Mouse (Mus musculus) heart, adult 2 months (tissue): ENCODE measurements around the gene Ces2g.

Experiments used
- CTCF ChIP-seq: fragments of 200-600 bp; IDR thresholded peaks from 2 replicates; pipeline ENCODE4 v1.8.1; 2022; ENCODE audit warnings: antibody characterized with exemption, mild to moderate bottlenecking, moderate library complexity
- EP300 ChIP-seq: fragments of 200-500 bp; IDR thresholded peaks from 2 replicates; pipeline ENCODE4 v1.6.1; 2011; ENCODE audit warnings: low read depth, low read length, control low read depth; ENCODE audit not compliant: insufficient read depth
- POLR2A ChIP-seq: fragments of 200-500 bp; IDR thresholded peaks from 2 replicates; pipeline ENCODE4 v1.6.1; 2011; ENCODE audit warnings: mild to moderate bottlenecking, low read depth, low read length, control low read depth; ENCODE audit not compliant: insufficient read depth

- TF ChIP-seq CTCF (no peak), EP300 (no peak), POLR2A (no peak)
Observed at GRCm38 (mm10) chr8:105014391-105014790, 52.9 kb downstream of the Ces2g start.
